Mouse (Mus musculus) ES-E14 (cell line): ENCODE measurements around the gene Iqgap3.

ENCODE experiments used
- HCFC1 ChIP-seq: IDR thresholded peaks from 2 replicates; pipeline ENCODE4 v1.6.1; 2012; ENCODE audit warnings: low read length, inconsistent platforms, borderline replicate concordance; ENCODE audit not compliant: insufficient read depth
- ZC3H11A ChIP-seq: IDR thresholded peaks from 2 replicates; pipeline ENCODE4 v1.6.1; 2012; ENCODE audit warnings: low read depth, mild to moderate bottlenecking, inconsistent platforms, low read length, borderline replicate concordance

DNA sequence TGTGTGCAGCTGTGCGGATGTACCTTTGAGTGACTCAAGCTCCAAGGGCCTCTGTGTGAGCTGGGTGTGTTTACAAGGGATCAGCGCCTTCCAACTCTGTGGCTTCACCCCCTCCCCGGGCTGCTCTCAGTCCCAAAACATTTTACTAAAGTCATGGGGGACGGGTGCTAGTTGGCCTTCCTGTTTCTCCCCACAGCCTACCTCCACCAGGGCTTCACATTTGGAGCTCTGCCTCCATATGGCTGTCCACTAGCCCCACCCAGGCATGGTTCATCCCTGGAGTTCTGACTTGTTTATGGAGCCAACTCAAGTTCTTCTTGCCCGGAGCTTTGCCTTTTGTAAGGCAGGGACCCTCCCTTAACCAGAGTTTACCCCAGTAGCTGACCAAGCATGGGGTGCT is 88.6 kb downstream of the Iqgap3 start:
- TF ChIP-seq ZC3H11A (no peak), HCFC1 (no peak)
